ENCODE assay signal across 19 mouse cellular contexts in genomic region chr9:96650807-96651206, GRCm38 (mm10). TPM values are rescaled to one million over a fixed set of nuclear protein-coding genes. Genes with fewer than 3 reads are reported as not detected.
DNase-seq lines count a peak whose midpoint lies in the region; ATAC-seq lines count a peak whose summit lies in the region.
"Had no signal": no experiment of that assay in that cellular context is flagged by ENCODE, and none has a peak within 500 bp of the region (broad histone marks: within the 10 kb centered on the region; RNA-seq: fewer than 3 reads in every experiment).

No protein-coding gene starts in this region.

- intact Hi-C loops in heart, postnatal 25 days (cut with DNase I), result no loop called here

- no peak overlapping the region for H3K4me2 ChIP-seq in intestine, embryonic 16.5 days (ENCODE audit: low read depth, low read length)
- H3K4me2 ChIP-seq: embryonic facial prominence, embryonic 12.5 days; forebrain, embryonic 15.5 days; heart, embryonic 12.5 days; hindbrain, embryonic 13.5 days had no signal

- ATAC-seq in granulocyte monocyte progenitor cell, adult 5-6 weeks (replicated peaks; ENCODE audit: poor library complexity, severe bottlenecking), result peak; percentile 86
- peak; percentile 78 for ATAC-seq in megakaryocyte progenitor cell, adult 5-6 weeks (replicated peaks; ENCODE audit: poor library complexity)
- ATAC-seq in megakaryocyte-erythroid progenitor cell, adult 5-6 weeks (replicated peaks; ENCODE audit: low FRiP score, low TSS enrichment, poor library complexity, severe bottlenecking), result no peak
- no peak for ATAC-seq in intestine, embryonic 16.5 days
- ATAC-seq: forebrain, embryonic 15.5 days; hindbrain, postnatal 0 days had no signal

- no peak overlapping the region for H3K4me3 ChIP-seq in intestine, embryonic 16.5 days (ENCODE audit: low read length)
- H3K4me3 ChIP-seq: embryonic facial prominence, embryonic 12.5 days; forebrain, embryonic 15.5 days; heart, embryonic 12.5 days; hindbrain, embryonic 13.5 days had no signal

- no peak overlapping the region for H3K27ac ChIP-seq in intestine, embryonic 16.5 days (ENCODE audit: low read length)
- H3K27ac ChIP-seq: embryonic facial prominence, embryonic 12.5 days; forebrain, embryonic 15.5 days; hindbrain, embryonic 13.5 days; hindbrain, postnatal 0 days had no signal

- no peaks in the 10 kb centered on the region for H3K9me3 ChIP-seq in intestine, embryonic 16.5 days (ENCODE audit: control insufficient read depth, low read length)
- H3K9me3 ChIP-seq: embryonic facial prominence, embryonic 12.5 days; forebrain, embryonic 15.5 days; heart, embryonic 12.5 days; hindbrain, embryonic 13.5 days had no signal

- no peaks in the 10 kb centered on the region for H3K27me3 ChIP-seq in intestine, embryonic 16.5 days (replicated peaks; ENCODE audit: control insufficient read depth, insufficient read depth, low read length)
- H3K27me3 ChIP-seq: CH12.LX; embryonic facial prominence, embryonic 12.5 days; forebrain, embryonic 15.5 days; heart, embryonic 12.5 days had no signal

- H3K9ac ChIP-seq in intestine, embryonic 16.5 days (ENCODE audit: low read depth, low read length), result no peak overlapping the region
- H3K9ac ChIP-seq: embryonic facial prominence, embryonic 12.5 days; forebrain, embryonic 15.5 days; heart, embryonic 12.5 days; hindbrain, embryonic 13.5 days had no signal

- DNase-seq in heart, adult 11 months, result peak; percentile 54
- DNase-seq in heart, postnatal 25 days (ENCODE audit: low spot score), result no peak
- DNase-seq in urinary bladder, postnatal 4 days (ENCODE audit: low spot score in 2 of 2), result no peak
- DNase-seq: adrenal gland, adult 8-10 months; adrenal gland, postnatal 36 days; cerebellum, adult 2 months; cerebellum, postnatal 10 days; gastrocnemius, postnatal 36 days; heart, postnatal 36 days had no signal

- H3K4me1 ChIP-seq in intestine, embryonic 16.5 days (ENCODE audit: control insufficient read depth, insufficient read depth, low read length), result peaks cover 3% of the 10 kb centered on the region; the same call in 1 of the 2 replicates
- H3K4me1 ChIP-seq: embryonic facial prominence, embryonic 12.5 days; forebrain, embryonic 15.5 days; heart, embryonic 12.5 days; hindbrain, embryonic 13.5 days had no signal

- no peaks in the 10 kb centered on the region for H3K36me3 ChIP-seq in intestine, embryonic 16.5 days (ENCODE audit: control insufficient read depth, insufficient read depth, low read length)
- H3K36me3 ChIP-seq: embryonic facial prominence, embryonic 12.5 days; forebrain, embryonic 15.5 days; heart, embryonic 12.5 days; hindbrain, embryonic 13.5 days had no signal

- WGBS in intestine, embryonic 16.5 days, result 65% methylated on average over 7 of the region's 7 CpGs

RNA-seq across cellular contexts. Expression of gene Rasa2, which starts 19.4 kb away (rescaled TPM):
- total RNA-seq in heart, postnatal 25 days (2021), result 1 to 10 TPM; 5.5 to 6.0 TPM
- total RNA-seq in granulocyte monocyte progenitor cell, adult 5-6 weeks (2014; fragmentation: Nextera tagmentation), result 16.3 and 18.3 TPM in 2 replicates
- total RNA-seq in granulocyte monocyte progenitor cell, adult 5-6 weeks (2017), result 21.9 and 25.5 TPM in 2 replicates
- 27.4 and 31.1 TPM in 2 replicates for total RNA-seq in megakaryocyte progenitor cell, adult 5-6 weeks (2015)
- 20.8 and 23.5 TPM in 2 replicates for total RNA-seq in megakaryocyte progenitor cell, adult 5-6 weeks (2017)
- 8.7 and 9.7 TPM in 2 replicates for total RNA-seq in megakaryocyte-erythroid progenitor cell, adult 5-6 weeks (2014; fragmentation: Nextera tagmentation)
- total RNA-seq in megakaryocyte-erythroid progenitor cell, adult 5-6 weeks (2017), result 9.7 and 13.8 TPM in 2 replicates
- 13.7 and 15.3 TPM in 2 replicates for polyA plus RNA-seq in intestine, embryonic 16.5 days (2015; fragmentation: Nextera tagmentation; extraction: Ambion mirVana)

Comparison
In these comparisons a context has a peak if more than half of its experiments do, and no peak if none do; other contexts are left out.
1. ATAC-seq: peak in granulocyte monocyte progenitor cell, adult 5-6 weeks (single experiment) and megakaryocyte progenitor cell, adult 5-6 weeks (single experiment); none in megakaryocyte-erythroid progenitor cell, adult 5-6 weeks (single experiment) and intestine, embryonic 16.5 days (single experiment).